1 mouse cellular context compared by ENCODE assay signal in genomic region chr15:31613826-31614453, GRCm38 (mm10).
A peak's percentile ranks its signal among the peaks of the same experiment; 100 is the strongest.
TF ChIP-seq lines count a peak whose summit lies in the region.

No protein-coding gene starts in this region.

TF ChIP-seq in MEL, 35 proteins besides CTCF, POLR2A, EP300 and RAD21 (continued from another document):
- TF ChIP-seq MXI1 (IDR thresholded peaks at IDR 0.05; ENCODE audit: low read depth, low read length) = no peak; the same call in 1 of the 2 replicates
- peak; percentile 64 for TF ChIP-seq SIN3A (IDR thresholded peaks at IDR 0.05; ENCODE audit: low read length)
- TF ChIP-seq ELF1 (IDR thresholded peaks at IDR 0.05; ENCODE audit: low read depth, low read length) = no peak
- no peak for TF ChIP-seq ETS1 (IDR thresholded peaks at IDR 0.05; ENCODE audit: low read depth, low read length)
- no peak for TF ChIP-seq KAT2A (conservative IDR thresholded peaks at IDR 0.05; ENCODE audit: low read depth, low read length)
- no peak for TF ChIP-seq POLR2AphosphoS2 (IDR thresholded peaks at IDR 0.05; ENCODE audit: low read length)
- TF ChIP-seq SMC3 (IDR thresholded peaks at IDR 0.05; ENCODE audit: low read depth, low read length) = no peak
- no peak for TF ChIP-seq CHD2 (IDR thresholded peaks at IDR 0.05; ENCODE audit: low read length)
- TF ChIP-seq TBP (IDR thresholded peaks at IDR 0.05; ENCODE audit: low read depth, low read length) = no peak
- TF ChIP-seq MAX (IDR thresholded peaks at IDR 0.05; ENCODE audit: low read length) = peak; percentile 41; the same call in 1 of the 2 replicates
- peak; percentile 82 for TF ChIP-seq GATA1 (IDR thresholded peaks at IDR 0.05; ENCODE audit: low read depth, low read length)
- TF ChIP-seq RCOR1 (IDR thresholded peaks at IDR 0.05; ENCODE audit: low read depth, low read length) = no peak; the same call in 1 of the 2 replicates
- TF ChIP-seq ZNF384 (IDR thresholded peaks at IDR 0.05; ENCODE audit: low read depth, low read length) = no peak
- TF ChIP-seq GABPA (IDR thresholded peaks at IDR 0.05; ENCODE audit: low read depth, low read length) = no peak
- TF ChIP-seq MAZ (IDR thresholded peaks at IDR 0.05; ENCODE audit: low read depth, low read length) = no peak
- TF ChIP-seq ZKSCAN1 (IDR thresholded peaks at IDR 0.05; ENCODE audit: low read depth, low read length) = no peak
- TF ChIP-seq MYC (IDR thresholded peaks at IDR 0.05; ENCODE audit: low read depth, low read length) = peak; percentile 94
- no peak for TF ChIP-seq MEF2A (IDR thresholded peaks at IDR 0.05; ENCODE audit: extremely low read depth, insufficient replicate concordance, low read depth, low read length, poor library complexity, severe bottlenecking)
- TF ChIP-seq TAL1 (IDR thresholded peaks at IDR 0.05; ENCODE audit: low read length) = peak; percentile 38
- no peak; the same call in 1 of the 2 replicates for TF ChIP-seq HCFC1 (IDR thresholded peaks at IDR 0.05; ENCODE audit: low read depth, low read length)
- TF ChIP-seq JUND (IDR thresholded peaks at IDR 0.05; ENCODE audit: low read depth, low read length) = no peak
- no peak for TF ChIP-seq MYB (IDR thresholded peaks at IDR 0.05; ENCODE audit: low read depth, low read length)
- TF ChIP-seq MAFK (IDR thresholded peaks at IDR 0.05; ENCODE audit: borderline replicate concordance, low read depth, low read length) = no peak
- no peak for TF ChIP-seq USF2 (IDR thresholded peaks at IDR 0.05; ENCODE audit: borderline replicate concordance in 1 of 2, insufficient read depth in 1 of 2, low read depth in 1 of 2, low read length in 2 of 2)
- TF ChIP-seq BHLHE40 (IDR thresholded peaks at IDR 0.05; ENCODE audit: borderline replicate concordance, low read depth, low read length) = 0 out of 2 replicates have a peak, but pooled peaks have one; percentile 56
- no peak for TF ChIP-seq E2F4 (IDR thresholded peaks at IDR 0.05; ENCODE audit: borderline replicate concordance, low read depth, low read length)
- TF ChIP-seq NELFE (IDR thresholded peaks at IDR 0.05; ENCODE audit: low read depth, low read length) = no peak
